Mouse (Mus musculus): Measurements from ENCODE around the gene Fam178b.
"Not testable (repeated sequence)": the region's sequence is repeated elsewhere in the genome, so short reads cannot be mapped to it uniquely, and the experiment has no call there.

Fam178b gene

DNA sequence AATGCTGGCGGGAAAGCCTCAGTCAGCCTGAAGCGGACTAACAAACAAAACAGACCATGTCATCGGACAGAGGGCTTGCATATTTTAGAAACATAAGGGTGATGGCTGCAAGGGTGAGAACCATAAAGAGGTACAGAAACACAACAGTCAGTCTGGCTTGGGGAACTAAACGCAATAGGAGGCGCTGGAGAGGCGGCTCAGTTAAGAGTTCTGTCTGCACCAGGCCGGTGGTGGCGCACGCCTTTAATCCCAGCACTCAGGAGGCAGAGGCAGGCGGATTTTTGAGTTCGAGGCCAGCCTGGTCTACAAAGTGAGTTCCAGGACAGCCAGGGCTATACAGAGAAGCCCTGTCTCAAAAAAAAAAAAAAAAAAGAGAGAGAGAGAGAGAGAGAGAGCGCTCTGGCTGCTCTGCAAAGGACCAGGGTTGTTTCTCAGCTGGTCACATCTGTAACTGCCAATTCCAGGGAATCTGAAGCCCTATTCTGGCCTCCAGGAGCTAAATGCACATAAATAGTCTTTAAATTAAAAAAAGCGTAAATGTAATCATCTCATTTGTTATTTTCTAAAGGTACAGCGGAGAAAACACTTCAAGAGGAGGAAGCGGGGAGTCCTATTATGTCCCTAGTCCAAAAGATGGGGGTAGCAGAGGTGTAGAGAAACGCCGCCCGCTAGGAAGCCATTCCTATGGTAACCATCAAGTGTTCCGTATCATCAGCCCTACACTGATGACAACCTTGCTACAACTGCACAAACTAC is 137.0 kb downstream of the Fam178b start:
- DNase-seq (ENCODE audit: low spot score), result no peak

DNA sequence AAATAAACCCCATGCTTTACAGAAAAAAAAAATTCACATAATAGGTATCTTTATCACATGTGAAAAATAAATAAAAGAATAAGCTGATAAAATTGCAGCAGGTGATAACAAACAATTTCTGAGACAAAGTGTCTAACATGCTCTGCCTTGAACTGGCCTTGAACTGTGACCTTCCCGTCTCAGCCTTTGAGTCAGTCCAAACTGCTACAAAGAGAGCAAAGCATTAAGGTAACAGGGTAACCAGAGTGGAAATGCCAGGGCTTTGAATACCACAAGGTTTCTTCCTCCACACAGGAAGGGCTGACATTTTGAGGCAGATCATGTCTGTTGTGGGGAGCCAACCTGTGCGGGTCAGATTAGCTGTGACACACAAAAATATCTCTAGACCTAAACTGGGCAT is 137.6 kb downstream of the Fam178b start:
- DNase-seq (ENCODE audit: low spot score), result no peak

DNA sequence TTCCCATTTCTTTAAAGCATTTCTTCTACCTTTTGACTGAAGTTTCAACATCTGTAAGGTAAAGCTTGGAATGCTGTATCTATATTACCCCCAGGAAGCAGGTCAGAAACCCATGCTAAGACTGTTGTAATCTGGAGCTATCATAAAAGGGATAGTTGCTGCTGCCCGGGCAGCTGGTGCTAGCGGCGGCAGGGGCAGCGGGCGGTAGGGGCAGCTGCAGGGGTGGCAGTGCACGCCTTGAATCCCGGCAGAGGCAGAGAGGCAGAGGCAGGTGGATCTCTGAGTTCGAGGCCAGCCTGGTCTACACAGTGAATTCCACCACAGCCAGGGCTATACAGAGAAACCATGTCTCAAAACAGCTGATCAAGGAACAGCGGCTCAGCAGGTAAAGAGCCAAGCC is 140.1 kb downstream of the Fam178b start:
- DNase-seq (ENCODE audit: low spot score), result no peak

DNA sequence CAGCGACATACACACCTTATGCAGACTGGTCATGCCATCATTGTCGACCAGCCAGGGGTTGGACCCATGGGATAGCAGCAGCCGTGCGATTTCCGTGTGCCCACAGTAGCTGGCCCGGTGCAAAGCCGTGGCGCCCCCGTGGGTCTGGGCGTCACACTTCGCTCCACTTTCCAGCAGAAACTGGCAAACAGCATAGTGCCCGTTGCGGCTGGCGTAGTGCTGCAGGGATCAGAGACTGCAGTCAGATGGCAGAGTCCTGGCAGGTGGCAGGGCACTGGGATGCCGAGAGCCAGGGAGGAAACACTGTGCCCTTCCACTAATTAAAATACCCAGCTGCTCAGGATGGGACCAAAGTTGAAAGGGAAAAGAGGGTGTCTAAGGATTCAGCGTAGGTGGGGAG is 141.1 kb downstream of the Fam178b start:
- DNase-seq (ENCODE audit: low spot score), result no peak

DNA sequence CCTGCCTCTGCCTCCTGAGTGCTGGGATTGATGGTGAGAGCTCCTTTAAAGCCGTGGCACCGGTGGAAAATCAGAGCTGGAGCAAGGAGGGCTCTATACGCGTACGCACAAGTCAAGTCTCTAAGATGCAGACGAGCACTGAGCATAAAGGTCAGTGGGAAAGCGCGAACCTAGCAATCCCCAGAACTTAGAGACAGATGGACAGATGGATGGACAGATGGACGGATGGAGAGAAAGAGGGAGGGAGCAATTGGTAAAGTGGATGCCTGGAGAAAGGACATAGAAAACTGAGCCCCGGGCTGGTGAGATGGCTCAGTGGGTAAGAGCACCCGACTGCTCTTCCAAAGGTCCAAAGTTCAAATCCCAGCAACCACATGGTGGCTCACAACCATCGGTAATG is 142.2 kb downstream of the Fam178b start:
- DNase-seq (ENCODE audit: low spot score), result no peak

DNA sequence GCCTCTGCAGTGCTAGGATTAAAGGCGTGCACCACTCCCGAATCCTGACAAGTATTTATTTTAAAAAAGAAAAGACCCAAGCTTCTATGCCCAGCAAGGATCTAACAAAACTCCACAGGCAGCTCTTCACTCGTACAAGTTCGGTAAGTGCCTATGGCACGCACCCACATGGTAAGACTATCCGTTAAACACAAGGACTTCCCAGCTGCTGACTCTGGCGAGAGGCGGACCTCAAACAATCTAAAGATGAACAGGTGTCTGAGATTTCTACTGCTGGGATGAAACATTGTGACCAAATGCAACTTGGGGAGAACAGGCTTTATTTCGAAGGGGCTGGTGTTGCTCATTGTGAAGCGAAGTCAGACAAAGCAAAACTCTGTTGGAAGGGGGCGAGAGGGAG is 142.9 kb downstream of the Fam178b start:
- no peak for DNase-seq (ENCODE audit: low spot score)

DNA sequence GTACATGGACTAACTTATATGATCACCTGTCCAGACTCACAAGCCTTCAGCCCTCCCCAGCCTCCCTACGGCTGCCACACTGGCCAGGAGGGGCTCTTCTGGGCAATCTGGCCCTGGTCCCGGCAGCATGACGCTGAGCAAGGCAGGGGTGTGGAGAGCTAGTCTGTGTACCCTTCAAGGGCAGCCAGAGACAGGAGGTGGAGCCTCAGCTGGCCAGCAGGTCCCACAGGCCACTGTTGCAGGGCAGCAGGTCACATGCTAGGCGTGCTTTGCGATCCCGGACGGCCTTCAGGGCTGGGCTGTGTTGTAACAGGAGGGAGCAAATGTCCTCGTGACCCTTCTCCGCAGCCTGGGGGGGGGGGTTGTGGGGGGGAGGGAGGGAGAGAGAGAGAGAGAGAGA is 143.8 kb downstream of the Fam178b start, which contains the start of gene Gm42417:
Gene Gm42417, minus strand, starts transcription at position 244 of the 400 bp plus-strand sequence.
- no peak for DNase-seq (ENCODE audit: low spot score)

DNA sequence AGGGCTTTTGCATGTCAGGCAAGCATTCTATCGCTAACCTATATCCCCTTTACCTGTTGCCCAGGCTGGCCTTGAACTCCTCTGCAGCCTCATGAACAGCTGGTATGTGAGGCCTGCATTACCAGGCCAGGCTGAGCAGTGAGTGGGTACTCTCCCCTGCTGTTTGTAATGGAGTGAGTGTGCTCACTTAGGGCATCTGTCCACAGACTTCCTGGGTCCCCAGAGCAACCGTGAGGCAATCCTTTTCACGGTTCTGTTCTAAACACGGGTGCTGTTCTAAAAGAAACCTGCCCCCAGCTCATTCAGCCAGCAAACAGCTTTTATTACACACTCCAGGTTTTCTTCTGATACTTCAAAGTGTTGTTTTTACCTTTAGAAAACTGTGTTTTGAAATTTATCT is 144.3 kb downstream of the Fam178b start:
- no peak for DNase-seq (ENCODE audit: low spot score)

DNA sequence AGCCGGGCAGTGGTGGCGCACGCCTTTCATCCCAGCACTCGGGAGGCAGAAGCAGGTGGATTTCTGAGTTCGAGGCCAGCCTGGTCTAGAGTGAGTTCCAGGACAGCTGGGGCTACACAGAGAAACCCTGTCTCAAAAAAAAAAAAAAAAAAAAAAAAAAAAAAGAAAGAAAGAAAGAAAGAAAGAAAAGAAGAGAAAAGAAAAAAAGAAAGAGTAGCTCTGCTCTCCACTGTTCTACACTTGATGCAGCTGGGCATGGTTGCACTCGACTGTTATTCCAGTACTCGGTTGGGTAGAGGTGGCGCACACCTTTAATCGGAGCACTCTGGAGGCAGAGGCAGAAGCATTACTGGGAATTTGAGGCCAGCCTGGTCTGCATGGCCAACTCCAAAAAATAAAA is 146.2 kb downstream of the Fam178b start, which contains the start of gene Ankrd23:
Gene Ankrd23, minus strand, starts transcription at position 101 of the 400 bp plus-strand sequence.
- DNase-seq (ENCODE audit: low spot score), result not testable (repeated sequence)

DNA sequence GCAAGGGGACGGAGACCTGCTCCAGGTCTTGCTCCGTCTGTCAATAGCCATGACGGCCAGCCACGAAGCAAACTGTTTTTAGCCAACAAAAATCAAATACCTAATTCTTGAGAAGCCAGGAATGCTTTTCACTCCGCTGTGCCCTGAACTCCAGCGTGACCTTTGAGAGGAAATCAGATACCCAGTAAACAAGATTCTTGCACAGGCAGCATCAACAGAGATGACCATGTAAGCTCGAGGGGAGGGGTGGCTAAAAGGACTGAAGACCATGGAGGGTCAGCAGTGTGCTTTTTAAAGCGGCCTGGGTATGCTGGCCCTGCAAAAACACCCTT is 146.6 kb downstream of the Fam178b start:
- DNase-seq (ENCODE audit: low spot score), result no peak

DNA sequence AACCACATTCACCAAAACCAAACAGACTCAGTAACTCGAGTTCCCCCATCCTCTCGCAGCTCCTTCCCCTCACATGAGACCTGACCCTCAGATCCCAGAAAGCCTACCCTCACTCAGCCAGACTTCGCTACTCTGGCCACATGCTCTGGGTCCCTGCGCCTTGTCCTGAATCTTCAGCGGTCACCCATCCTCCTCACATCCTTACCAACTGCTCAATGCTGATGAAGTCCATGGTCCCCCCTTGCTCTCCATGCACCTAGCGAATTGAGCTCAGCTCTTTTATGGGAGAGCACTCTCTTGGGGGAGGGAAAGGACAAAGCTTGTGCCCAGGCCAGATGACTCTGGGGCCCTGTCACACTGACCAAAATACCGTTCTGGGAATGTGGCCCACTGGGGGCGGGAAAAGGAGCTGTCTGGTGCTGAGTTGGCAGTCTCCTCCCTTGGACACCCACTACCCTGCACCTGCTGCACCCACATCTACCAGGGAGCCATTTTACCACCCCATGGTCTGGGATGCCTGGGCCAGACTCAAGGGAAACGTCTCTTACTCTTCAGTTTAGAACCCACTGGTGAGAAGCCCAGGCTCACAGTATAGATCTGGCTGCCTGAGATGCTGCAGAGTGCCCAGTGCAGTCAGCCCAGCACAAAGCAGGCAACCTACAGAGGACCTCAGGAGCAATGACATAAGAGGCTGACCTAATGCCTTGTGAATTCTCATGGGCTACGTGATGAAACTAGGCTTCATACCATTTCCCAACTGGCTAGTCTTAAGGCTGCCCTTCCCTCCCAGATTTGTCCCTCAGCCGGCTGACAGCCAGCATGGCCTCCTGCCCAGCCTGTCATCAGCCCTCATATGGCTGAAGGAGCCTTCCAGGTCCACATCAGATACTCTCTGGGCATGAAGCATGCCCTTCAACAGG is 147.2 kb downstream of the Fam178b start:
- no peak for DNase-seq (ENCODE audit: low spot score)

DNA sequence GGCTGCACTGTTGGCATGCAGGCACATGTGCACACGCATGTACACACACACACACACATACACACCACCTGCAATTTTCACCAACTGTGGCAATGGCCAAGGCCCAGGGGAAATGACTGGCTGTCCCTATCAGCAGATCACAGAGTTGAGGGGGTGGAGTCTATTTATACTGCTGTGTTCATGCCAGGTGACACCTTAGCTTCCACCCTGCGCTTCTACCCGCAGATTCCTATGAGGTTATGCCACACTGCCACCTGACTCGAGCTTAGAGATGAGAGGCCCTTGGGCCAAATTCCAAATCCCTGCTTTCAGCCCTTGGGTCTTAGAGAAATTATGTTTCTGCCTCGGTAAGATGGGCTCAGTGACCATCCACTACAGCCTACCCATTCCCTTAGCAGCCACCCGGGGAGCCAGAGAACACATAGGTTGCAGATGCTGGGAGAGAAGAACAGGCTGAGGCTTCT is 148.4 kb downstream of the Fam178b start:
- DNase-seq (ENCODE audit: low spot score), result no peak

DNA sequence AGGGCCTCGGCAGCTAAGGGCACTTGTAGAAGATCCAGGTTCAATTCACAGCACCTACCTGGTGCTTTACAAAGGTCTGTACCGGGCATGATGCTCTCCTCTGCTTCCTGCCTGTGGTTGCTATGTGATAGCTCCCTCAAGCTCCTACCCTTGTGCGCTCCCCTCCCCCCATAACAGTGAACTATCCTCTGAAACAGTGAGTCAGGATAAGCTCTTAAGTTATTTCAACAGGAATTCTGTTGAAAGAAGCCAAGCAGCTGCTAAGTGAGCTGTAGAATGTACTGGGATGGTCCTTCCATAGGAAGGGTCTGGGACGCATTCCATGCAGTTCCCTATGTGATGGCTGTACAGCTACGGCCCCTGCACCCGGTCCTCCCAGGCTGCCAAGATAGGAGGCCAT is 149.4 kb downstream of the Fam178b start:
- DNase-seq (ENCODE audit: low spot score), result no peak

DNA sequence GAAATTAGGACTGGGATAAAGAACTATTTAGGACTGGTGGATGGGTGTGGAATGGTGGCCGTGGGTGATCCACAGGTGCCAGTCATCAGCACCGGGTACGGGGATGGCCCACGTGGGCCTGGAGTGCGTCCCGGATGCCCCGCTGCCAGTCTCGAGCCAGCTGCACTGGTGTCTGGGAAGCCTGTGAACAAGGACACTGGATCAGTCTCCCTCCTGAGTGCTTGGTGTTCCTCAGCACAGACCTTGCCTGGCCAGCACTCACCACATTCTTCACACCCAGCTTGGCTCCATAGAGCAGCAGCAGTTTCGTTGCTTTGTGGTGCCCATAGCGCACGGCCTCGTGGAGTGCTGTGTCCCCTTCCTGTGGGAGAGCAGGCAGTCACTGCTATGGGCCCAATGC is 151.5 kb downstream of the Fam178b start:
- DNase-seq (ENCODE audit: low spot score), result no peak

DNA sequence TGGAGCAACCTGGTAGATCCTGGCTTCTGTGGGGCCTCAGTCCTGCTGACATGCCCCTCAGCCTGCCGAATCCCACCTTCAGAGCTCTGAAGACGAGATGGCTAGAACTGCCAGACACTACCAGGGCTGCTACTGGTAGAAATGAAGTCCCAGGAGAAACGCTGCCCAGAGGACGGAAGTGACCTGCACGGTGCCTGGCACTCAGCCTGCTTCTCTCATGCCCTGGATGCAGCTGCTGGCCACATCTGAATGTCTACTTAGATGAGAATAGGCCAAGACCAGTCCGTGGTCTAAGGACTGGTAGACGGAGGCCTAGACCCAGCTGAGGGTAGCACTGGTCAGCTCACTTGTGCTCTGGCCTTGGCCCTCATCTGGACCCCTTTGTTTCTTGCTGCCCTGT is 152.0 kb downstream of the Fam178b start:
- no peak for DNase-seq (ENCODE audit: low spot score)

DNA sequence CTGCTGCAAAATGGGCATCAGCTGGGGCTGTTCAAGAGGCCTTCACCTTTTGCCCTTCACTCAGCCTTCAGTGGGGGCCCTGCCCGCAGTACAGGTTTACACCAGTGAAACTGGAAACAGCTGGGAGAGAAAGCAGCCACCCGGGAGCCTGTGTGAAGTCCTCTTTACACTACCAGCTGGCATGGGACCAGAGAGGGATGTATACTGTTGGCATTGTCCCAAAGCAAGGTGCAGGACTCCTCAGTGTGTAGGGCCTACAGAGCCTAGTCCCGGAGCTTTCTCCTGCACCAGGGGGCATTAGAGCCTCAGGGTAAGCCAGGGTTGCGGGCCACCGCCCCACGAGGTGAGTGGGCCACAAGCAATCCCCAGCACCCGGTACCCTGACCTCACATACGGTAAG is 152.5 kb downstream of the Fam178b start:
- DNase-seq (ENCODE audit: low spot score), result no peak

DNA sequence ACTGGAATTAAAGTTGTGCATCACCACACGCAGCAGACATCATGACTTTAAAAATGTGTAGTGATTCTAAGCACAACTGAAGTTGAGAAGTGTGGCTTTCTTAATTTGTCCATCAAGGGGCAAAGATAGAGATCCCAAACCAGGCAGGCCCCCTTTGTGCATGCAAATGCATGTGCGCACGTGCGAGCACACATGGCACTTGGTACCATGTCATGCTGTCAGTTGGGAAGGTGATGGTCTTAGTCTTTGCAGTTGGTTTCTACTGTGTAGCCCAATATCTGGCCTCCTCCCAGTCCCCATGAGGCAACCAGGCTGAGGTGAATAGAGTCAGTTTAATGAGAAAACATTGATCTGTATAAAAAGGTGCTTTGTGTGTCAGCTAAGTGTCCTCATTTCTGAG is 153.1 kb downstream of the Fam178b start:
- DNase-seq (ENCODE audit: low spot score), result no peak

DNA sequence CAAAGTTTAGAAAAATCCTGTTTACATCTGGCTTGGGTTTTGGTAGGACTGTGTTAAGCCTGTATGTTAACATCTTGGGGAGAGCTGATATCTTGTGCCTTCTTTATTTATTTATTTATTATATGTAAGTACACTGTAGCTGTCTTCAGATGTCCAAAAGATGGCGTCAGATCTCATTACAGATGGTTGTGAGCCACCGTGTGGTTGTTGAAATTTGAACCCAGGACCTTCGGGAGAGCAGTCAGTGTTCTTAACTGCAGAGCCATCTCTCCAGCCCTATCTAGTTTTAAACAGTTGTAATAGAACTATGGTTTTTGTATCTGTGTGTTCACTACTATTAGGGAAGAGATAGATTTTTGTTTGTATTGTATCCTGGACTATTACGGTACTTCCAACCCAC is 153.7 kb downstream of the Fam178b start:
- no peak for DNase-seq (ENCODE audit: low spot score)

DNA sequence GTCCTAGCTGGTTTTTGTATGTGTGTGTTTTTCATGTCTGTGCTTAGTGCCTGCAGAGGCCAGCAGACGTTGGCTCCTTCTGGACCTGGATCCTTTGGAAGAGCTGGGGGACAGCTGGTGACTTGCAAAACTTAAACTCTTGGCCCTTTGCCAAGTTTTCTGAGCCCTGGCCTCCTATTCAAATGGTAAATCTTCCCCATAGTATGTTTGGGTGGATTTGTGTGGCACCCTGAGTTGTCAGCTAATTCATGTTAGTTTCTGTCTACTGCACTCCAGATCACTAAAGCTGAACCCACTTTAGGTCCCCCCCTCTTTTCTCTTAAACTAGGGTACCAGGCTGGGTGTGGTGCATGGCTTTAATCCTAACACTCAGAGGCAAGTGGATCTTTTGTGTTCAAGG is 154.6 kb downstream of the Fam178b start:
- no peak for DNase-seq (ENCODE audit: low spot score)

DNA sequence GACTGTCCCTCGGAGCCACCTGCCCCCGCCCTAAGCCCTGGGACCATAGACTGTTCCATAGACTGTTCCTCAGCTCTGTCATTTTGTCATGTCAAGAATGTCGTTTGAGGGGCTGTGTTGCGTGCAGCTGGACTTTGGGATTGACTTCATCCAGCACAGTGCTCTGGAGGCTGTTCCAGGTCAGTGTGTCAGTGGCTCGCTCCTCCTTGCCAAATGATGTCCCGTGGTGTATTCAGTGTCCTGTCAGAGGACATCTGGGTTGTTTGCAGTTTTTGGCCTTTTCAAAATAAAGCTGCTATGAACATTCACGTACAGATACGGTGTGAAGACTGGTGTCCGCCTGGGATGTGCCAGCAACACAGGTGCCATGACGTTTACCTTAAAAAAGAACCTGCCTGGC is 156.1 kb downstream of the Fam178b start:
- no peak for DNase-seq (ENCODE audit: low spot score)

DNA sequence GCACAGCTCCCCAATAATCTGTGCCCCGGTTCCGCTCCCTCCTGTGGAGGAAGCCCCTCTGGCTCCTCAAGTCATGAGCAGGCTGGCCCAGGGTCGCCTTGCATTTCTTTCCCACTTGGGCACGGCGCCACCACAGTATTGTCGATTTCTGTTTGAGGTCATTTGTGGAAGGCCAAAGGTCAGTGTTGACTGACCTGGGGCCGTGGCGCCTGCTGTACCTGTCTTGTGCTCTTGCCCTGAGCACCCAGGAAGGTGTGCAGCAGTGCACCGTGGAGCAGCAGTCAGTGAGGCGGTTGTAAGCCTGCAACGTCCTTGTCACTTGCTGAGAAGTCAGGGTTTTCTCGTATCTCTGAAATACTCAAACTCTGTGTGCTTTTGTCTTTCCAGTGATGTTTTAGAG is 157.2 kb downstream of the Fam178b start:
- no peak for DNase-seq (ENCODE audit: low spot score)

DNA sequence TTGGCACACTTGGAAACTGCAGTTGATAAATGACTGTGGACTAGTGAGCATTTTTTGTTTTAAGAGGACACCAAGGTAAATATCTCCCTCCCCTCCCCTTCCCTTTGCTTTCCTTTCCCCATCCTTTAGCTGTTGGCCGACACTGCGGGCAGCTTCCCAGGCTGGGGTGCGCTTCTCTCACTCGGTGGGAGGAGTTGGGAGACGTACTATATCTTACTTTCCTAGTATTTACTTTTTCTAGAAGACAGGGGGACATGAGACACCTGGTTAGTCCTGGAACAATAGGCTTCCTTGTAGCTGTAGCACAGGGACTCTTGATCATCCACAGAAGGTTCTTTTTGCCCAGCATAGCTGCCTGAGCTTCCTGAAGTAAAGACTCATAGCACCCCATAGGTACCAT is 158.9 kb downstream of the Fam178b start:
- DNase-seq (ENCODE audit: low spot score), result no peak

DNA sequence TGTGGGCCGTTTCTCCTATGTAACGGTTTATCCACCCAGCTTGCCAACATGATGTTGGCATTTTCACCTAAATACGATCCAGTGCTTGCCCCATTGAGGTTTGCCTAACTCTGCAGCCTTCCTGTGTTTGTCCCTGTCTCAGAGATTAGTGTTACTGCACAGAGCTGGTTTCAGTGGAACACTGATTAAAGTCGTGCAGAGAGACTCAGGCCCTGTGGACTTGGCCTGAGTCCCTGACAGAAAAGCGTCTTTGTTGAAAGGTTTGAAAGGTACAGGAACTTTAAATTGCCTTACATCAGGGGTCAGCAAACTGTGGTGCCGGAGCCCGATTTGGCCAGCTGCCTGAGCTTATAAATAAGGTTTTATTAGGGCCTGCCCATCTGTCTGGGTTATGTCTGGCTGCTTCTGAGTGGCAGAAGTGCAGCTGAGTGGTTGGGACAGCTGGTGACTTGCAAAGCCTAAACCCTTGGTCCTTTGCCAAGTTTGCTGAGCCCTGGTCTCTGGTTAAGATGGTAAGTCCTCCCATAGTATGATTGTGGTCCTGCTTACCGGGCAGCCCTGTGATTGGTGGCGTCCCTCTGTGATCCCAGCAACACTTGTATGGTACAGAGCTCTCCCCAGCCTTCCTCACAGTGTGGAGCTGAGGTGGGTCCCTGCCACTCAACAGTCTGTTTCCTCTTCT is 159.5 kb downstream of the Fam178b start:
- DNase-seq (ENCODE audit: low spot score), result no peak

All from left cerebral cortex, adult 11 months (tissue).